8 mouse cellular contexts compared by ENCODE assay signal in genomic region chr10:17023571-17024293, GRCm38 (mm10).
DNase-seq lines count a peak whose midpoint lies in the region; ATAC-seq and TF ChIP-seq lines count a peak whose summit lies in the region.

No protein-coding gene starts in this region.

- no peaks in the 10 kb centered on the region for H3K36me3 ChIP-seq in hindbrain, postnatal 0 days (ENCODE audit: insufficient read depth, low read length)

- H3K4me3 ChIP-seq in hindbrain, postnatal 0 days (ENCODE audit: low read length), result no peak overlapping the region

- no peak for TF ChIP-seq CTCF in hindbrain, postnatal 0 days (IDR thresholded peaks at IDR 0.05; ENCODE audit: low read depth)

- H3K4me1 ChIP-seq in hindbrain, postnatal 0 days (ENCODE audit: insufficient read depth, low read length), result no peaks in the 10 kb centered on the region

- DNase-seq in heart, adult 18-20 months, result peak; percentile 33 to 34
- DNase-seq in heart, postnatal 4 days, result no peak
- peak; percentile 29 for DNase-seq in embryo, embryonic 10.5 days (ENCODE audit: low spot score)
- DNase-seq in hindbrain, postnatal 0 days (ENCODE audit: low spot score), result peak; percentile 69
- DNase-seq in retina, postnatal 1 day, result peak; percentile 57
- DNase-seq in spleen, adult 12 weeks (ENCODE audit: low spot score), result no peak
- DNase-seq in thymus, postnatal 25 days, result no peak
- DNase-seq in thymus, postnatal 10 days (ENCODE audit: low spot score in 2 of 2), result no peak

- no peak overlapping the region for H3K27ac ChIP-seq in hindbrain, postnatal 0 days

- H3K9me3 ChIP-seq in hindbrain, postnatal 0 days (ENCODE audit: low read length), result no peaks in the 10 kb centered on the region

- peak; percentile 63 for ATAC-seq in hindbrain, postnatal 0 days

- no peak overlapping the region for H3K9ac ChIP-seq in hindbrain, postnatal 0 days (replicated peaks; ENCODE audit: low read length)

- 33% methylated on average over 13 of the region's 13 CpGs for WGBS in hindbrain, postnatal 0 days

- H3K27me3 ChIP-seq in hindbrain, postnatal 0 days (ENCODE audit: insufficient read depth, low read length), result no peaks in the 10 kb centered on the region

- 0 out of 2 replicates have a peak overlapping the region, but pooled peaks have one; percentile 2 for H3K4me2 ChIP-seq in hindbrain, postnatal 0 days (ENCODE audit: low read depth, low read length)

Comparison
In these comparisons a context has a peak if more than half of its experiments do, and no peak if none do; other contexts are left out.
1. DNase-seq: peak in heart, adult 18-20 months (2 of 2), embryo, embryonic 10.5 days (single experiment), hindbrain, postnatal 0 days (single experiment) and retina, postnatal 1 day (single experiment); none in heart, postnatal 4 days (single experiment), spleen, adult 12 weeks (single experiment), thymus, postnatal 25 days (single experiment) and thymus, postnatal 10 days (0 of 2).